Mouse (Mus musculus) small intestine, adult 2 months (tissue): ENCODE results near the gene Amfr.

ENCODE experiments used
- CTCF ChIP-seq: fragments of 200-500 bp; IDR thresholded peaks from 2 replicates; pipeline ENCODE4 v1.5.1; 2012; ENCODE audit warnings: low read depth, mild to moderate bottlenecking, control low read depth, inconsistent platforms, low read length, moderate library complexity, mixed read lengths; ENCODE audit not compliant: insufficient replicate concordance, insufficient read length; ENCODE audit errors: extremely low read depth
- POLR2A ChIP-seq: fragments of 200-500 bp; IDR thresholded peaks from 2 replicates; pipeline ENCODE4 v1.6.1; 2012; ENCODE audit warnings: low read depth, mild to moderate bottlenecking, control low read depth, inconsistent platforms, low read length, moderate library complexity

DNA sequence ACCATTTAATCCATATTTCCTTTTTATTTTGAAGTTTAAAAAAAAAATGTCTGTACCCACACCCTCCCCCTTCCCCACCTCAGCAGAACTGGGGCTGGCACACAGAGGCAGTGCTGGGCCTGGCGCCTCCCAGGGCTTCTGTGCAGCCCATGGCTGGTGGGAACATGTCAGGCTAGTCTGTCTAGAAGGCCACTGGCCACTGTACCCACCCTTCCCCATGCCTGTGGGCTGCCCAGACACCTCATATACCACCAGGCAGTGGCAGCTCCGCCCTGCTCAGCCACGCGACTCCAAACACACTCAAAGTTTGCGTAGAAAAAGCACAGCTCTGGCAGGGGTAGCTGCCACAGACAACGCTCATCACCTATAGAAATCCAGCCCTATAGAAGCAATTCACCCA, 44.3 kb downstream of the Amfr start:
- no peak for TF ChIP-seq CTCF
- TF ChIP-seq POLR2A: no peak
